Mouse (Mus musculus): ENCODE data around the gene Dnajc8. TPM values are rescaled to one million over a fixed set of nuclear protein-coding genes. Genes with fewer than 3 reads are reported as not detected.

Gene Dnajc8
- polyA plus RNA-seq, 1 experiment from 2014 or later = 77.7 TPM

GRCm38 (mm10) chr4:132527917-132528522, 7.3 kb upstream of the Dnajc8 start:
- Histone ChIP-seq H3K4me2 (ENCODE audit: low read depth, low read length) (no peak overlapping the region), H3K27ac (ENCODE audit: low read length) (peak overlapping the region; percentile 64; the same call in 1 of the 2 replicates), H3K4me1 (ENCODE audit: control insufficient read depth, low read depth, low read length) (peaks cover 45% of the 10 kb centered on the region), H3K9me3 (replicated peaks; ENCODE audit: control insufficient read depth, low read length) (no peaks in the 10 kb centered on the region), H3K9ac (ENCODE audit: low read depth, low read length) (no peak overlapping the region), H3K36me3 (ENCODE audit: control insufficient read depth, insufficient read depth) (peaks cover 8% of the 10 kb centered on the region), H3K4me3 (ENCODE audit: low read depth, low read length) (no peak overlapping the region), H3K27me3 (ENCODE audit: control insufficient read depth, insufficient read depth, low read depth, low read length) (no peaks in the 10 kb centered on the region)
- WGBS (ENCODE audit: insufficient replicate concordance) = 62% methylated on average over 8 of the region's 8 CpGs
- ATAC-seq (ENCODE audit: low read depth) = no peak

GRCm38 (mm10) chr4:132529344-132529743, 6.0 kb upstream of the Dnajc8 start:
- Histone ChIP-seq H3K4me1 (ENCODE audit: control insufficient read depth, low read depth, low read length) (peaks cover 48% of the 10 kb centered on the region), H3K9me3 (replicated peaks; ENCODE audit: control insufficient read depth, low read length) (no peaks in the 10 kb centered on the region), H3K4me2 (ENCODE audit: low read depth, low read length) (peak overlapping the region; percentile 89), H3K9ac (ENCODE audit: low read depth, low read length) (peak overlapping the region; percentile 97; the same call in 1 of the 2 replicates), H3K27me3 (ENCODE audit: control insufficient read depth, insufficient read depth, low read depth, low read length) (no peaks in the 10 kb centered on the region), H3K36me3 (ENCODE audit: control insufficient read depth, insufficient read depth) (peaks cover 8% of the 10 kb centered on the region), H3K27ac (ENCODE audit: low read length) (peak overlapping the region; percentile 99), H3K4me3 (ENCODE audit: low read depth, low read length) (no peak overlapping the region; the same call in 1 of the 2 replicates)
- WGBS (ENCODE audit: insufficient replicate concordance) = 25% methylated on average over 4 of the region's 4 CpGs
- ATAC-seq (ENCODE audit: low read depth) = no peak

GRCm38 (mm10) chr4:132530033-132530804, 5.1 kb upstream of the Dnajc8 start:
- Histone ChIP-seq H3K4me2 (ENCODE audit: low read depth, low read length) (peak overlapping the region; percentile 89), H3K27me3 (ENCODE audit: control insufficient read depth, insufficient read depth, low read depth, low read length) (no peaks in the 10 kb centered on the region), H3K4me1 (ENCODE audit: control insufficient read depth, low read depth, low read length) (peaks cover 47% of the 10 kb centered on the region), H3K9me3 (replicated peaks; ENCODE audit: control insufficient read depth, low read length) (no peaks in the 10 kb centered on the region), H3K9ac (ENCODE audit: low read depth, low read length) (peak overlapping the region; percentile 97), H3K4me3 (ENCODE audit: low read depth, low read length) (peak overlapping the region; percentile 97), H3K27ac (ENCODE audit: low read length) (peak overlapping the region; percentile 99), H3K36me3 (ENCODE audit: control insufficient read depth, insufficient read depth) (peaks cover 8% of the 10 kb centered on the region)
- WGBS (ENCODE audit: insufficient replicate concordance) = 28% methylated on average over 20 of the region's 20 CpGs
- ATAC-seq (ENCODE audit: low read depth) = peak; percentile 71

- Histone ChIP-seq H3K27ac (ENCODE audit: low read length) (peak overlapping the region; percentile 99), H3K36me3 (ENCODE audit: control insufficient read depth, insufficient read depth) (peaks cover 12% of the 10 kb centered on the region), H3K27me3 (ENCODE audit: control insufficient read depth, insufficient read depth, low read depth, low read length) (no peaks in the 10 kb centered on the region), H3K9ac (ENCODE audit: low read depth, low read length) (peak overlapping the region; percentile 97), H3K9me3 (replicated peaks; ENCODE audit: control insufficient read depth, low read length) (no peaks in the 10 kb centered on the region), H3K4me3 (ENCODE audit: low read depth, low read length) (peak overlapping the region; percentile 97), H3K4me1 (ENCODE audit: control insufficient read depth, low read depth, low read length) (peaks cover 55% of the 10 kb centered on the region), H3K4me2 (ENCODE audit: low read depth, low read length) (peak overlapping the region; percentile 89)
- WGBS (ENCODE audit: insufficient replicate concordance) = 1% methylated on average over 5 of the region's 5 CpGs
- peak; percentile 43 for ATAC-seq (ENCODE audit: low read depth)
Observed at GRCm38 (mm10) chr4:132532496-132532895, 2.9 kb upstream of the Dnajc8 start.

- peak within 1 kb of the TSS; percentile 97 for H3K9ac ChIP-seq (ENCODE audit: low read depth, low read length)
- peak within 1 kb of the TSS; percentile 89 for H3K4me2 ChIP-seq (ENCODE audit: low read depth, low read length)
- H3K27ac ChIP-seq (ENCODE audit: low read length) = peak within 1 kb of the TSS; percentile 99
- peak; percentile 70 for ATAC-seq (ENCODE audit: low read depth)
- no peaks in the 10 kb centered on the region for H3K27me3 ChIP-seq (ENCODE audit: control insufficient read depth, insufficient read depth, low read depth, low read length)
- peaks cover 16% of the 10 kb centered on the region for H3K36me3 ChIP-seq (ENCODE audit: control insufficient read depth, insufficient read depth)
- H3K4me3 ChIP-seq (ENCODE audit: low read depth, low read length) = peak within 1 kb of the TSS; percentile 97
- WGBS (ENCODE audit: insufficient replicate concordance) = under 1% methylated on average over 63 of the region's 63 CpGs
- H3K9me3 ChIP-seq (replicated peaks; ENCODE audit: control insufficient read depth, low read length) = no peaks in the 10 kb centered on the region
- peaks cover 59% of the 10 kb centered on the region for H3K4me1 ChIP-seq (ENCODE audit: control insufficient read depth, low read depth, low read length)
Observed at GRCm38 (mm10) chr4:132532981-132533916, 2.1 kb upstream of the Dnajc8 start, which contains the start of gene Atpif1. Atpif1 (minus strand) TSS chr4:132533659.

GRCm38 (mm10) chr4:132539481-132539880, 4.1 kb downstream of the Dnajc8 start:
- ATAC-seq (ENCODE audit: low read depth) = no peak
- Histone ChIP-seq H3K9ac (ENCODE audit: low read depth, low read length) (no peak overlapping the region), H3K4me3 (ENCODE audit: low read depth, low read length) (no peak overlapping the region), H3K4me2 (ENCODE audit: low read depth, low read length) (no peak overlapping the region), H3K36me3 (ENCODE audit: control insufficient read depth, insufficient read depth) (peaks cover 44% of the 10 kb centered on the region), H3K9me3 (replicated peaks; ENCODE audit: control insufficient read depth, low read length) (no peaks in the 10 kb centered on the region), H3K27ac (ENCODE audit: low read length) (no peak overlapping the region), H3K4me1 (ENCODE audit: control insufficient read depth, low read depth, low read length) (peaks cover 20% of the 10 kb centered on the region), H3K27me3 (ENCODE audit: control insufficient read depth, insufficient read depth, low read depth, low read length) (no peaks in the 10 kb centered on the region)
- whole genome bisulfite sequencing (ENCODE audit: insufficient replicate concordance) = 87% methylated on average over 5 of the region's 5 CpGs

- WGBS (ENCODE audit: insufficient replicate concordance) = 89% methylated on average over 4 of the region's 4 CpGs
- H3K9ac ChIP-seq (ENCODE audit: low read depth, low read length) = no peak overlapping the region
- ATAC-seq (ENCODE audit: low read depth) = no peak
- H3K4me2 ChIP-seq (ENCODE audit: low read depth, low read length) = no peak overlapping the region
- H3K4me1 ChIP-seq (ENCODE audit: control insufficient read depth, low read depth, low read length) = peaks cover 14% of the 10 kb centered on the region
- no peaks in the 10 kb centered on the region for H3K9me3 ChIP-seq (replicated peaks; ENCODE audit: control insufficient read depth, low read length)
- no peak overlapping the region for H3K27ac ChIP-seq (ENCODE audit: low read length)
- H3K4me3 ChIP-seq (ENCODE audit: low read depth, low read length) = no peak overlapping the region
- no peaks in the 10 kb centered on the region for H3K27me3 ChIP-seq (ENCODE audit: control insufficient read depth, insufficient read depth, low read depth, low read length)
- H3K36me3 ChIP-seq (ENCODE audit: control insufficient read depth, insufficient read depth) = peaks cover 57% of the 10 kb centered on the region
Observed at GRCm38 (mm10) chr4:132541413-132541812, 6.1 kb downstream of the Dnajc8 start.

- WGBS (ENCODE audit: insufficient replicate concordance) = 35% methylated on average over 1 of the region's 1 CpGs
- H3K36me3 ChIP-seq (ENCODE audit: control insufficient read depth, insufficient read depth) = peaks cover 61% of the 10 kb centered on the region
- ATAC-seq (ENCODE audit: low read depth) = no peak
- H3K4me1 ChIP-seq (ENCODE audit: control insufficient read depth, low read depth, low read length) = peaks cover 2% of the 10 kb centered on the region
- H3K4me2 ChIP-seq (ENCODE audit: low read depth, low read length) = no peak overlapping the region
- no peak overlapping the region for H3K27ac ChIP-seq (ENCODE audit: low read length)
- H3K27me3 ChIP-seq (ENCODE audit: control insufficient read depth, insufficient read depth, low read depth, low read length) = no peaks in the 10 kb centered on the region
- no peaks in the 10 kb centered on the region for H3K9me3 ChIP-seq (replicated peaks; ENCODE audit: control insufficient read depth, low read length)
- no peak overlapping the region for H3K9ac ChIP-seq (ENCODE audit: low read depth, low read length)
- no peak overlapping the region for H3K4me3 ChIP-seq (ENCODE audit: low read depth, low read length)
Observed at GRCm38 (mm10) chr4:132542724-132543123, 7.4 kb downstream of the Dnajc8 start.

All from liver, embryonic 16.5 days (tissue).